Mouse (Mus musculus) small intestine, adult 2 months (tissue): Measurements from ENCODE around the gene Atp8a2.

Experiments used
- CTCF ChIP-seq: fragments of 200-500 bp; IDR thresholded peaks from 2 replicates; pipeline ENCODE4 v1.5.1; 2012; ENCODE audit warnings: low read depth, mild to moderate bottlenecking, control low read depth, inconsistent platforms, low read length, moderate library complexity, mixed read lengths; ENCODE audit not compliant: insufficient replicate concordance, insufficient read length; ENCODE audit errors: extremely low read depth
- POLR2A ChIP-seq: fragments of 200-500 bp; IDR thresholded peaks from 2 replicates; pipeline ENCODE4 v1.6.1; 2012; ENCODE audit warnings: low read depth, mild to moderate bottlenecking, control low read depth, inconsistent platforms, low read length, moderate library complexity

GRCm38 (mm10) chr14:59616802-59617201 lies 580.2 kb downstream of the Atp8a2 start:
- TF ChIP-seq CTCF (no peak), POLR2A (no peak)
